Mouse (Mus musculus) frontal cortex, postnatal 10 days (tissue): ENCODE results near the gene Aldh3a2.
"Not testable (repeated sequence)": the region's sequence is repeated elsewhere in the genome, so short reads cannot be mapped to it uniquely, and the experiment has no call there.

Experiments used
- DNase-seq, 2 experiments: peaks; one replicate each; pipeline ENCODE4 v3.0.0; 2022; ENCODE audit warnings: low spot score in 2 of 2, mixed read lengths in 1 of 2

Aldh3a2 gene

DNA sequence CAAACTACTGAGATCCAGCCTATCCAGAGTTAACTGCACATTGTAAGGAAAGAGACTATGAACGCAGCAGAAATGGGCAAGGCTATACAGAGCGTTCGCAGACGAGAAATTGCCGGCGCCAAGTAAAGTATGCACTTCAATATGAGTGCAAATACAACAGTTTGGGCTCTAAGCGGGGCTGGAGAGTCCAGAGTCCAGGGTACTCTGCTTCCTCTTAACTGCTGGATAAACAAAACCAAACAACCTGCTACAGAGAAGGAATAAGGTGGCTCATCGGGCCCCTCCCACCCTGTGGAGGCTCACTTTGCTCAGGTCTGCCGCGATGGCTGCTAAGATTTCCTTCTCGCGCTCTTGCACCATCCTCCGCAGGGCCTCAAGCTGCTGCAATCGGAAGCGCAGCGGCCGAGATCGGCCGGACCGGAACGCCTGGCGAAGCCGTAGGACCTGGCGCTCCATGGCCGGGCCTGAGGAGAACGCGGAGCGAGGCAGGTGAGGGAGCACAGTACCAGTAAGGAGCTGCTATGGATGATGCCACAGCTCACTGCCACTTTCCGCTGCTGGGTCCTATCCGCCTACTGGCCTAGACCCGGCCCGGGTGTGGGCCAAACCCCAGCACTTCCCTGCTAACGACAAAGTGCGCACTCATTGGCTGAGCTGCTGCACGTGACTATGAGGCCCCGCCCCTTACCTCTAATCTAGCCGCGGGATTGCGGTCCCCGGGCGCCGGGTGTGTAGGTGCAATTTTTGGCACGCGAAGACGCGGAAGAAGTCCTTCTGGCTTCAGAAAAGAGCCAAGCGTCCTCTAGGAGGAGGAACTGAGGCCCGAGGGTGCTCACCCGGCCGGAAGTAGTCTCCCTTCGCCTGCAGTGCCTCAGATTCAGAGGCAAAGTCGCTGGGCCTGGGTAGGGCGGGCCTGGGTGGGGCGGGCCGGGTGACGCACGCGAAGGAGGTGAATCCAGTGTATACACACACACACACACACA, at the start of gene Aldh3a2:
Gene Aldh3a2, minus strand, starts transcription at position 914 of the 983 bp plus-strand sequence.
- peak; percentile 89 to 93 for DNase-seq

- no peak for DNase-seq
Measured at GRCm38 (mm10) chr11:61316864-61317263, 49.6 kb upstream of the Aldh3a2 start.

GRCm38 (mm10) chr11:61310321-61310720, 43.1 kb upstream of the Aldh3a2 start:
- no peak for DNase-seq

- DNase-seq = no peak
Measured at GRCm38 (mm10) chr11:61309831-61310230, 42.6 kb upstream of the Aldh3a2 start.

DNA sequence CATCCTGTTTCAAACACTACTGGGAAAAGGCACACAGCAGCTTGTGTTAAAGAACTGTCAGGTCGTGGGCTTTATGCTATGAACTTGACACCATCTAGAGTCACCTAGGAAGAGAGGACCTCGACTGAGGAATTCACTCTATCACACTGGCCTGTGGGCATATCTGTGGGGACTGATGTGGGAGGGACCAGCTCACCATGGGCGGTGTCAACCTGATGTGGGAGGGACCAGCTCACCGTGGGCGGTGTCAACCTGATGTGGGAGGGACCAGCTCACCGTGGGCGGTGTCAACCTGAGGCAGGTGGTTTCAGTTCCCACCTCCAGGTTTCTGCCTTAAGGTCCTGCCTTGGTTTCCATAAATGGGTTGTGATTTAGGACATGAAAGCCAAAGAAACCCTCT, 40.5 kb upstream of the Aldh3a2 start:
- no peak for DNase-seq

GRCm38 (mm10) chr11:61305377-61305776, 38.1 kb upstream of the Aldh3a2 start:
- no peak for DNase-seq

DNA sequence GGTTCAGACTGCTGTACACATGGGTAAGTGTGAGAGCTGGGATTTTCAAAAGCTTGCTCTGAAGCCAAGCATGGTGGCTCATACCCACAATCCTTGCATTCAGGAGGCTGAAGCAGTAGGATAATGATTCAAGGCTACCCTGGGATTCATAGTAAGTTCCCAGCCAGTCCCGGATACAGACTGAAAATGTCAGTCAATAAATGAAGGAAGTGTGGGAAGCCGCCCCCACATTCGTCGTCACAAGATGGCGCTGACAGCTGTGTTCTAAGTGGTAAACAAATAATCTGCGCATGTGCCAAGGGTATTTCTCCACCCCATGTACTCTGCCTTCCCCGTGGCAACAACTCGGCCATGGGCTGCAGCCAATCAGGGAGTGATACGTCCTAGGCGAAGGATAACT, 37.3 kb upstream of the Aldh3a2 start:
- DNase-seq = not testable (repeated sequence)

DNA sequence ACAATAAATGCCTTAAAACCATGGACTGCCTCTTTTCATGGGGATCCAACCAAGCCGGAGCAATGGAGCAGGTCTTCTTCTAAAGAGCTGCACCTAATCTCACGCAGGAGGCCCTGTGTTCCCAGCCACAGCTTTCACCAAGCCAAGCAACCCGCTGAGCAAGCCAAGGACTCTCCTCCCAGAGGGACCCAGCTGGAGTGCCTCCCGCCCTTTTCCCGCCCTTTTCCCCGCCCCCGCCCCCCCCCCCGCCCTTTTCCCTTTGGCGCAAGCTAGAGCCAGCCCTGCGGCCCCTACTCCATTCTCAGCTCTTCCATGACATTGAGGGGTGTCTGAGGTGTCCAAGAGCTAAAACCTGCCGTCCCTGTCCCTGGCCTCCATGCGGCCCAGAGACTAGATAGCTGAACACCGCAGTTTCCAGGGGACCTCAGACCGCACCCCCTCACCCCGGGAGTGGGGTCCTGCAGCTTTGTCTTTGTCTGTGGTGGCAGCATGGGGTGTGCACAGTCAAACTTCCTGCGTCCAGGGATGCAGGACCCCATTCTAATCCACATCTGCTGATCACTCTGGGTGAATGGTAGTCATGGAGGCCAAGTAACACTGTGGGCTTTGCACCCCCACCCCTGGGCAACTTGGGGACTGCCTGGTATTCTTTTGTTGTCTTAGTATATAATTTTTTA, 33.6 kb upstream of the Aldh3a2 start:
- DNase-seq = no peak

DNA sequence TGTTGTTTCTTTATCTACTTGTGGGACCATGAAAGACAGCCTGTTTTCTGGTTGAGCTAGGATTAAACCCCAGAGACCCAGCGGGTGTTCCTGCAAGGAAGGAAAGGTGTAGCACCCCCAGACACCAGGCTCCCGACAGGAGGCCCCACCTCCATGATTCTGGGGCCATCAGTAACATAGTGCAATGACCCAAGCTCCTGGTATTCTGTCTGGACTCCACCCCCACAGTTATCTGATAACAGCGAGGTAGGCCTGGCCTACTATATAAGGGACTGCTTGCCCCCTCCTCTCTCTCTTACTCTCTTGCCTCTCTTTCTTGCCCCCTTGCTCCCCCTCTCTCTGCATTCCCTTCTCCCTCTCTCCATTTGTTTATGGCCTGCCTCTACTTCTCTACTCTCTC, 32.9 kb upstream of the Aldh3a2 start:
- DNase-seq = no peak

DNA sequence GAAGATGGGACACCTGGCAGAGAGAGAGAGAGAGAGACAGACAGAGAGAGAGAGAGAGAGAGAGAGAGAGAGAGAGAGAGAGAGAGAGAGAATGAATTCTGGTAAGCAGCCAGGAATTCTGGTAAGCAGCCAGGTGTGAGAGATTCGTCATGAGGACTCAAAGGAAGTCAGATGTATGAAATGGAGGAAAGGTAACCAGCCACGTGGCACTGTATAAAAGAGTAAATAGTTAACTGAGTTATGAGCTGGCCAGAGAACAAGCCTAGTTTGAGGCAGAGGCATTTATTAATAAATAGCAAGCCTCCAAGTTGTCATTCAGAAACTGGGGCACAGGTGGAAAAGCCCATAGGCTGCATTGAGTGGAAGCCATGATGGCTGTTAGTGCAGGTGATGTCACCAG, 30.6 kb upstream of the Aldh3a2 start:
- DNase-seq = no peak

DNA sequence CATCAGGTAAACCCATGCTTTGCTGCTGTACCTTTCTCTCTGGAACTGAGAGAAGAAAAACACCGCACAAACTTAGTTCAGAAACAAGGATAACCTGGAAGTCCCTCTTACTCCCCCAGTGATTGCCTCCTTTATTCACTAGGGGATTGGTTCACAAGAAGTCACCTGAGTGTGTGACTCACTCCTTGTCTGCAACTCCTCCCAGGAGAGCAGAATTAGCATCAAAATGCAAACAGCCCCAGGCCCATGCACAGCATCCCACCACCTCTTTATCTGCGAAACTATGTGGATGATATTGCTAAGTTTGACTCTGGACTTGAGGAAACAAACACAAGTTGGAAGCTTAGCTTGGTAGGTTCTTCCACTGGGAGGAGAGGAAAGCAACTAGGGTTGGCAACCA, 30.1 kb upstream of the Aldh3a2 start:
- DNase-seq = no peak

DNA sequence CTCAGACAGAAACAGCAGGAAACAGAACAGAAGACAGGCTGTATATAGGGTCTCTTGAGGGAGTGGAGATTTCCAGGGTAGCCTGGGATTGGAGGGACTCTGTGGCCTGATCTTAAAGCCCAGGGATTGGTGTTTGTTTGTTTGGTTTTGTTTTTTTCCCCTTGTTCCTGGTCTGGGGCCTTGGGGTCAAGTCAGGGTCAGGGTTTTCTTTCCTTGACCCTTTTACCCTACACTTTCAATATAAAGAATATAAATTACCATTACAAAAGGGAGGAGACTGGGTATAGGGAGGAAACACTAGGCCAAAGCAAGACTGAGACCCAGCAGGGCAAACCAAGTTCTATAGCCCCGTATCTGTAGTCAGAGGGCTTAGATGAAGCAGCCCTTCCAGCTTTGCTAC, 29.3 kb upstream of the Aldh3a2 start:
- no peak for DNase-seq

DNA sequence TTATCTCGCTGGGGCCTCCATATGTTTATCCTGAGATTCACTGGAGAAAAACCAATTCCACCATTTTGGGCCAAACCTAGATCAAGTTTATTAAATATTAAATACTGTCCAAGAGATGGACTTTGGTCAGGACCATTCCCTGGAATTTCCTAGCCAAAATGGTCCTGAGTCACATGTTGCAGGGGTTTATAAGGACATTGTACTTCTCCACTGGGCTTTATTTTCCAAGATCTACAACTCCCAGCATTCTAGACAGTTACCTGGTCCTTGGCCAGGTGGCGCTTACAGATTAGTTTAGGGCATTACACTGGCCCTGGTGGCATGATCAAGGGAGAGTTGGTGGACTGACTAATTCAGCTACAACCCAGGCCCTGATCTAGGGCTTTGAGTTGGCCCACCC, 28.3 kb upstream of the Aldh3a2 start:
- no peak for DNase-seq

DNA sequence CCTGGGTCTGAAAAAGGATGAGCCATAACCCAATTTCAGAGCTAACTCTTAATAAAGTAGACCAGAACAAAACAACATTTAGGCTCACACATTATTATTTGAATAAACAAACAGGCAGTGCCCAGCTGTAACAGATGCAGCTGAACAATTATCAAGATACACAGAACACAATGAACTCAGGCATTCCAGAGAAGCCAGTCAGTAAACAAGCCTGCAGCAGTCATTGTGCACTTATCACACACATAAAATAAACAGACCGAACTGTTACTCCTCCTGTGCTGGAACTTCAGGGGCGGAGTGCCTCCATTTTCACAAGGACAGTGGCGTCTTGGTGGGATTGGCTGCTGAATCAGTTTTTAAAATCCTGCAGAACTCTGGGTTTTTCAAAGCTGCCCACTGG, 27.2 kb upstream of the Aldh3a2 start:
- no peak for DNase-seq

DNA sequence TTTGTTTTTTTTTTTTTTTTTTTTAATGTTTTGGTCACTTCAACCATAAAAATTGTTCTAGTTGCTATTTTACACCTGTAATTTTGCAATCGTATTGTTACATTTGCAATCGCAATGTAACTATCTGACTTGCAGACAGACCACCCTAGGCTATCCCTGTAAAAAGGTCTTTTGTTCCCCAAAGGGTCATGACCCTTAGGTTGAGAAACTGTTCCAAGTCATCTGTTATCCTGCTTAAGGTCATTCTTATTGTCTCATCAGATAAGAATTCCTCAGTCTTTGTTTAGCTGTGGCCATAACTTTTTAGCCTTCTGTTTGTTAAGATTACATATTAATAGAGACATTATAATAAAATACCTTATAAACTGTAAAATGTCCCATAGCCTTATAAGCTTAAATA, 26.0 kb upstream of the Aldh3a2 start:
- DNase-seq = no peak

GRCm38 (mm10) chr11:61284323-61284722, 17.1 kb upstream of the Aldh3a2 start:
- no peak for DNase-seq

DNA sequence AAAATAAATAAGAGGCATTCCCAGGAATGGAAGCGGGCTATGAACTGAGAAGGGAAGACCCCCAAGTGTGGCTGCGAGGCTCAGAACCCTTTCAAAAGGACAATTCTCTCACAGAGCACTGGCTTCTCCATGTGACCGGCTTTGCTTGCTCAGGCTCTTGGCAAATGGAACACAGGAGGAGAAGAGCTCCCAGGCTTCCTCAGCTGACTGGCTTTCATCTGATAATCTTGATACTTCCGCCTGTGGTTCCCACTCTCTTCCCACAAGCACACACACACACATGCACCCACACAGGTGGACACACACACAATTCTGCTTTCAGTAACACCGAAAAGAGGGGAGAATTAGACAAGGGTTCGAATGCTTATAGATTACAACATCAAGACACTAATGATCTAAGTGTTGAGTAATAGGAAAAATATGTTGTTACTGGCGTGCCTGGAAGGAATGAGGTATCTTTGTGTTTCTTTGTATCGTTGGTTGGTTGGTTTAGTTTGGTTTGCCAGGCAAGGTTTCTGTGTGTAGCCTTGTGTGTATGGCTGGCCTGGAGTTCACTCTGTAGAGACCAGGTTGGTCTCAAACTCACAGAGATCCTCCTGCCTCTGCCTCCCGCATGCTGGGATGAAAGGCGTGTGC, 16.3 kb upstream of the Aldh3a2 start:
- DNase-seq = no peak

DNA sequence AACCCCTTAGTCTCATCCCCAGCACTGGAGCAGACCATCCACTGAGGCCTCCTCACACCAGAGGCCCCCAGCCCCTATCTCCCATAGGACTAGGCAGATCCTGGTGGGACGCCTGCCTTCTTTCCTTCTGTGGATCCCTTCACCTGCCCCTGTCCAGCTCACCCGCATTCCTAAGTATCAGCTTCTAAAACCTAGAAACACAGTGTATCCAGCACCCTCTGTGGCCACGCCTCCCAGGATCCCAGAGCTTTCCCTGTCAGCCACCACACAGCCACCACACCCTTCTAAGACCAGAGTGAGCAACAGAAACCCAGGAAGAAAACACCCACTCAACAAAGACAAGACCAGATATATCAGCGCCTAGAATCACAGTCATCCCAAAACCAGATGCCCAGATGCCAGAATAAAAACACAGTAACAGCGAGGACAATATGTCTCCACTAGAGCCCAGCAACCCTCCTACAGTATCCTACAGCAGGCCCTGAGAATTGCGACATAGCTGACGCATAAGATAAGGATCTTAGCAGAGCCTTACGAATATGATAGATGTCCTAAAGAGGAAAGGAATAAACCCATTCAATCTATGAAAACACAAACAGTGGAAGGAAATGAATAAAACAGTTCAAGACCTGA, 11.3 kb upstream of the Aldh3a2 start:
- no peak for DNase-seq

DNA sequence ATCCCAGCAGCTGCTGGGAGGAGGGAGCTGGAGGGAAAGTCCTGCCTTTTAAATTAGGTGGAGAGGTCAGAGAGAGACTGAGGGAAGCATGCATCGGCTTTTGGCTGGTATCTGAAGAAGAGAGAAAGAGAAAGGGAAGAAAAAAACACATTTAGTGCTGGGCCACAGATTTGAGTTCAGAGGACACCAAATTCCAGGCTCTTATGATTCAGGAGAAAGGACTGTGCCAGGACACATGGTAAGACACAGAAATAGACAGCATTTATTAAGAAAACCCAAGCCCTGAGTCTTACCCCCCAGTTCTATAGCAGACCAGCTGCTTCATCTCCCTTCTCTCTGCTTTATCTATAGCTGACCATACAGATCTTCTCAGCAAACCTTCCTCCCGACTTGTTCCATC, 10.7 kb upstream of the Aldh3a2 start:
- no peak for DNase-seq

- DNase-seq = no peak
Measured at GRCm38 (mm10) chr11:61276482-61276881, 9.2 kb upstream of the Aldh3a2 start.

DNA sequence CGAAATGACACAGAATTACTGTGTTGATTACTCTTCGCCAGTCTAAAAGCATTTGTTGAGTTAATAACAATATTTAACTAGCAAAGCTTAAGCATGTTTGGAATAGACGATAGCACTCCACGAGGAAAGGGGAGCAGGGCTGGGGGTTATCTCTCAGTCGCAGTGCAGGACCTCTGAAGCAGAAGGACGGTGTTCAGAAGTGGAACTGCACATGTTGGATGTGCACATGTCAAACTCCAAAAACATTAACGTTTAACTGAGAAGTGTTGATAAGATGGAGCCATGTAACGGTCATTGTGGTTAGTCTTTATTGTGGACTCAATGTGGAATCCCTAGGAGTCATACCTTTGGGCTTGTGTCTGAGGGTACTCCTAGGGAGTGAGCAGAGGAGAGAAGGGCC, 7.8 kb upstream of the Aldh3a2 start:
- DNase-seq = no peak

- no peak for DNase-seq
Measured at GRCm38 (mm10) chr11:61274421-61274820, 7.2 kb upstream of the Aldh3a2 start.
